Mouse (Mus musculus) embryo, embryonic 9.5 days (tissue): ENCODE results near the gene Commd8.

Experiments used
- DNase-seq: peaks from one replicate; pipeline ENCODE4 v3.0.0-alpha.2; 2017; ENCODE audit errors: extremely low spot score

The Commd8 gene

GRCm38 (mm10) chr5:72167594-72168284 is at the start of gene Commd8:
Gene Commd8 (minus strand): TSS chr5:72168189.
- peak; percentile 95 for DNase-seq

GRCm38 (mm10) chr5:72211741-72212140 is 43.8 kb upstream of the Commd8 start:
- no peak for DNase-seq

GRCm38 (mm10) chr5:72210812-72211139 is 42.8 kb upstream of the Commd8 start:
- no peak for DNase-seq

GRCm38 (mm10) chr5:72210123-72210811 is 42.3 kb upstream of the Commd8 start:
- no peak for DNase-seq

- DNase-seq, result no peak
These were observed 40.5 kb upstream of the Commd8 start for GRCm38 (mm10) chr5:72208515-72208914.

DNA sequence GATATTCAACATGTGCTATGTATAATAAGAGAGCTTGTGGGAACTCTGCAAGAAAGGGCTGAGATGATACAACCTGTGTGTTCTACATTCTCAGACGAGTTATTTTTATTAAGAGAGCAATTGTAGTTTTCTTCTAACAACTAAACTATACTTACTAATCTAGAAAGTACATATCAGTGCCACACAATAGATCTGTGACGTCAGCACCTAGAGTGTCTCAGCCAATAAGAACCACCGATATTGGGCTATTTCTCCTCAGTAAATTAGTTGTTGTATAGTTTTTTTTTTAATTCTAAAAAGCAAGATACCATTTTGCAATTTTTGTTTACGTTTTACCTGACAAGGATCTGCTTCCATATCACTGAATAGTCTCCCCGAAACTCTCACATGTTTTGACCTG is 37.3 kb upstream of the Commd8 start:
- DNase-seq, result no peak

DNA sequence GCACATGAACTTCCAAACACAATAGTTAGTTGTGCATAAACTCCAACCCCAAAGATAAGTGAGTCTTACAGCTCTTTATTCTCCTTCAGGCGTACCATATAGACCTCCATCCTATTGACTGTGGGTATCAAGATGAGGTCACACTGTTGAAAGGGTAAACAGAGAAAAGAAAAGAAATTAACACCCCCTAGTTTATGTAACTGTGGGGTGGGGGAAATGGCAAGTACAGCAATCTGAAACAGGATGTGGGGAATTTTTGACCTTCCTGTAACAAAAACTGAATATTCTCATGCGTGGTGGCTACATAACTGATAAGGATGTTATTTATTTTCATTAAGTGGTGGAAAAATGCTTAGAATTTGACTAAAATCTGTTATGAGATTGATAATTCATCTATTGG is 36.5 kb upstream of the Commd8 start:
- DNase-seq, result no peak

DNA sequence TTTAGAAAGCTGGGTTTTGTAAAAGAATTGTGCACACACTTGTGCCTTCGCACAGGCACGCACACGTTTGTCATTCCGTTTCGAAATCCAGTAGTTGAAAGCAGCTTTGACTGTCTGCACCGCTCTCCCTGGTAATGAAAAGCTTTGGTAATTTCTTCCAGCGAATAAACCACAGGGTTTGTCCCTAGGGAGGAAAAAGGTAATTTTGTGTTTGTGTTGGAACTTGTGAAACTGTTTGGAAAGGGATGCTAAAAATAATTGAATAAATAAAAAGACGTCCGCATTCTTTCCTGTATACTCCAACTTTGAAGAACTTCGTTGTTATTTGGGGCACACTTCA is 35.7 kb upstream of the Commd8 start:
- no peak for DNase-seq

- peak; percentile 96 for DNase-seq
These were observed 35.2 kb upstream of the Commd8 start for GRCm38 (mm10) chr5:72203028-72203733.

- no peak for DNase-seq
These were observed 34.0 kb upstream of the Commd8 start for GRCm38 (mm10) chr5:72202016-72202415.

DNA sequence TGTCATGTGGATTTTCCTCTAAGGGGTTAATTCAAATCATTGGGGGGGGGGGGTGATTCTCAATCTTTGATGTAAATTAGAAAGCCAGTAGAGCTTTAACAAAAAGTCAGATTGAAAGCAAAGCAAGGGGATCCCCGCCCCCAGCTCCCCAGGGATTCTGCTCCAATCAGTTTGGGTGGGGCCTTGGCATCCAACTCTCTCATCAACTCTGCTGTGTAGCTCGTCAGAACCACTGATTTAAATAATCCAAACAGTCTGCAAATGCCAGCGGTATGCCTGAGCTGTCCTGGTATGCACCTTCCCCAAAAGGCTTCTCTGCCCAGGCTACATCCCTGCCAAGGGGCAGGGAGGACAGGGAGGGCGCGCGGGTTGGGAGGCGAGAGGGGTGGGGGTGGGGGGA is 33.6 kb upstream of the Commd8 start:
- DNase-seq, result no peak

- DNase-seq, result no peak
These were observed 27.5 kb upstream of the Commd8 start for GRCm38 (mm10) chr5:72195442-72195841.

- no peak for DNase-seq
These were observed 23.9 kb upstream of the Commd8 start for GRCm38 (mm10) chr5:72191932-72192331.

DNA sequence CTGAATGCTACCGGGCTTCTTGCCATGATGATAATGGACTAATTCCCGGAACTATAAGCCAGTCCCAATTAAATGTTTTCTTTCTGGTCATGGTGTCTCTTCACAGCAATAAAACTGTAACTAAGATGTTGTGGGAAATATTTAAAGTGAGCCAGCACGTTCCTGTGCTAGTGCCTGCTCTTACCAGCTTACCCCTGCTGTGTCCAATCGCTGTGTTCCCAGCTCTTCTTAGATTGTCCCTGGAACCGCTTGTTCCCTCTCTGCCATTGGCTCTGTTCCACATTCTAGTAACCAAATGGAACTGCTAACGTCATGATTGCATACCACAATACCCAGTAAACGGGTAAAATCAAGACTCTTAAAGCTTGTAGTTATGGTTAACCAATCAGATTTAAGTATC is 23.2 kb upstream of the Commd8 start:
- no peak for DNase-seq

- no peak for DNase-seq
These were observed 16.6 kb upstream of the Commd8 start for GRCm38 (mm10) chr5:72184437-72185100.

- DNase-seq, result no peak
These were observed 15.9 kb upstream of the Commd8 start for GRCm38 (mm10) chr5:72183929-72184328.

DNA sequence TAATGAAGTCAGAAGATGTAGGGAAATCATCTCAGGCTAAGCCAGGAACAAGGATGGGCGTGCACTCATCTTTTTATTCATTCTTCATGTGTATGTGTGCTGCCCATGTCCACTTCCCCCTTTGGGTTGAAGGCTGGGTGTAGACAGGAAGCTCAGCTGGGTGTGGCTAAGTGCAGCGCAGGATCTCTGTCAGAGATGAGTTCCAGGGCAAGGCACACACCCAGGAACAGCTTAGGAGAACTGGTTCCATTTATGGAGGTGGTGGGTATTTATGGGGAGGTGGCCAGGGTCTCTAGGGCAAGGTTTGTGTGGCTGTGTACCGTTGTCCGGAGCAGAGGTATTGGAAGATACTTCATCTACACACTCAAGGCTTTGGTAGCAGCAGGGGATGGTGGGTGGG is 14.8 kb upstream of the Commd8 start:
- no peak for DNase-seq

- no peak for DNase-seq
These were observed 13.2 kb upstream of the Commd8 start for GRCm38 (mm10) chr5:72181194-72181593.

- peak; percentile 35 for DNase-seq
These were observed 7.5 kb upstream of the Commd8 start for GRCm38 (mm10) chr5:72175530-72175929.

GRCm38 (mm10) chr5:72175050-72175449 is 7.1 kb upstream of the Commd8 start:
- no peak for DNase-seq

GRCm38 (mm10) chr5:72173521-72173920 is 5.5 kb upstream of the Commd8 start:
- DNase-seq, result no peak

- peak; percentile 40 for DNase-seq
These were observed 4.7 kb upstream of the Commd8 start for GRCm38 (mm10) chr5:72172675-72173074.

DNA sequence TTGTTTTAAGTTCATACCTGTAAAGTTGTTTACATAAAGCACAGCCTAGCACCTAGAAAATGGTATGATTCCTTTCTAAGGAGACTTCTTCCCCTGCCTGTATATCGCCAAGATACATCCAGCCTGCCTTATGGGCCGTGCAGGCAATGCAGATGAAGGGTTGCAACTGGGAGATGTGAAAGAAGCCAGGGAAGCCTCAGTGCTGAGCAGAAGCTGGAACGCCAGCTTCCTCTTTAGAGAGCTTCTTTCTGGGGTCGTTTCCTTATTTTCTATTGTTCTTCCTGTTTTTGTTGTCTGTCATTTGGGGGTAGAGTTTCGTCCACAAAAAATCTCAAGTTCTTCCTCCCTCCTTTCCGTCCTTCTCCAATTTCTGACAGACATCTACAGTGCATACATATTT is 2.1 kb upstream of the Commd8 start:
- no peak for DNase-seq
